Mouse (Mus musculus): ENCODE data around the gene Cdip1. TPM values are rescaled to one million over a fixed set of nuclear protein-coding genes. Genes with fewer than 3 reads are reported as not detected.

The Cdip1 gene
- polyA plus RNA-seq, 1 experiment: 46.5 TPM

GRCm38 (mm10) chr16:4742186-4742585 is 47.9 kb downstream of the Cdip1 start:
- Histone ChIP-seq H3K27ac (ENCODE audit: insufficient read depth, low read length) (no peak overlapping the region), H3K4me1 (ENCODE audit: control insufficient read depth, insufficient read depth, low read length) (no peaks in the 10 kb centered on the region), H3K9me3 (replicated peaks; ENCODE audit: control insufficient read depth, insufficient read depth, low read length, poor library complexity, severe bottlenecking) (peaks cover 37% of the 10 kb centered on the region), H3K27me3 (ENCODE audit: control insufficient read depth, insufficient read depth, low read length, poor library complexity, severe bottlenecking) (no peaks in the 10 kb centered on the region), H3K9ac (ENCODE audit: low read depth, poor library complexity, severe bottlenecking) (no peak overlapping the region), H3K36me3 (ENCODE audit: control insufficient read depth, insufficient read depth, low read length, poor library complexity, severe bottlenecking) (no peaks in the 10 kb centered on the region), H3K4me3 (ENCODE audit: low read depth, low read length) (no peak overlapping the region)
- TF ChIP-seq EP300 (IDR thresholded peaks at IDR 0.05; ENCODE audit: insufficient read depth, low read depth, low read length) (no peak), POLR2A (IDR thresholded peaks at IDR 0.05; ENCODE audit: insufficient read depth, low read length) (no peak), CTCF (IDR thresholded peaks at IDR 0.05; ENCODE audit: low read depth, low read length) (no peak)

GRCm38 (mm10) chr16:4739994-4740393 is 50.1 kb downstream of the Cdip1 start:
- Histone ChIP-seq H3K4me3 (ENCODE audit: low read depth, low read length) (no peak overlapping the region), H3K27me3 (ENCODE audit: control insufficient read depth, insufficient read depth, low read length, poor library complexity, severe bottlenecking) (no peaks in the 10 kb centered on the region), H3K36me3 (ENCODE audit: control insufficient read depth, insufficient read depth, low read length, poor library complexity, severe bottlenecking) (no peaks in the 10 kb centered on the region), H3K27ac (ENCODE audit: insufficient read depth, low read length) (no peak overlapping the region), H3K4me1 (ENCODE audit: control insufficient read depth, insufficient read depth, low read length) (no peaks in the 10 kb centered on the region), H3K9me3 (replicated peaks; ENCODE audit: control insufficient read depth, insufficient read depth, low read length, poor library complexity, severe bottlenecking) (peaks cover 37% of the 10 kb centered on the region), H3K9ac (ENCODE audit: low read depth, poor library complexity, severe bottlenecking) (no peak overlapping the region)
- TF ChIP-seq POLR2A (IDR thresholded peaks at IDR 0.05; ENCODE audit: insufficient read depth, low read length): no peak
- no peak for TF ChIP-seq EP300 (IDR thresholded peaks at IDR 0.05; ENCODE audit: insufficient read depth, low read depth, low read length)
- TF ChIP-seq CTCF (IDR thresholded peaks at IDR 0.05; ENCODE audit: low read depth, low read length): no peak

GRCm38 (mm10) chr16:4736262-4736661 is 53.8 kb downstream of the Cdip1 start:
- Histone ChIP-seq H3K4me1 (ENCODE audit: control insufficient read depth, insufficient read depth, low read length) (no peaks in the 10 kb centered on the region), H3K36me3 (ENCODE audit: control insufficient read depth, insufficient read depth, low read length, poor library complexity, severe bottlenecking) (no peaks in the 10 kb centered on the region), H3K9ac (ENCODE audit: low read depth, poor library complexity, severe bottlenecking) (no peak overlapping the region), H3K27me3 (ENCODE audit: control insufficient read depth, insufficient read depth, low read length, poor library complexity, severe bottlenecking) (no peaks in the 10 kb centered on the region), H3K27ac (ENCODE audit: insufficient read depth, low read length) (no peak overlapping the region), H3K9me3 (replicated peaks; ENCODE audit: control insufficient read depth, insufficient read depth, low read length, poor library complexity, severe bottlenecking) (peaks cover 17% of the 10 kb centered on the region), H3K4me3 (ENCODE audit: low read depth, low read length) (no peak overlapping the region)
- TF ChIP-seq POLR2A (IDR thresholded peaks at IDR 0.05; ENCODE audit: insufficient read depth, low read length) (no peak), CTCF (IDR thresholded peaks at IDR 0.05; ENCODE audit: low read depth, low read length) (no peak), EP300 (IDR thresholded peaks at IDR 0.05; ENCODE audit: insufficient read depth, low read depth, low read length) (no peak)

GRCm38 (mm10) chr16:4730776-4731358 is 59.2 kb downstream of the Cdip1 start:
- Histone ChIP-seq H3K27ac (ENCODE audit: insufficient read depth, low read length) (no peak overlapping the region), H3K4me1 (ENCODE audit: control insufficient read depth, insufficient read depth, low read length) (no peaks in the 10 kb centered on the region), H3K4me3 (ENCODE audit: low read depth, low read length) (no peak overlapping the region), H3K9ac (ENCODE audit: low read depth, poor library complexity, severe bottlenecking) (no peak overlapping the region), H3K27me3 (ENCODE audit: control insufficient read depth, insufficient read depth, low read length, poor library complexity, severe bottlenecking) (no peaks in the 10 kb centered on the region), H3K36me3 (ENCODE audit: control insufficient read depth, insufficient read depth, low read length, poor library complexity, severe bottlenecking) (no peaks in the 10 kb centered on the region), H3K9me3 (replicated peaks; ENCODE audit: control insufficient read depth, insufficient read depth, low read length, poor library complexity, severe bottlenecking) (no peaks in the 10 kb centered on the region)
- TF ChIP-seq CTCF (IDR thresholded peaks at IDR 0.05; ENCODE audit: low read depth, low read length) (no peak), POLR2A (IDR thresholded peaks at IDR 0.05; ENCODE audit: insufficient read depth, low read length) (no peak), EP300 (IDR thresholded peaks at IDR 0.05; ENCODE audit: insufficient read depth, low read depth, low read length) (no peak)

GRCm38 (mm10) chr16:4727963-4728362 is 62.1 kb downstream of the Cdip1 start:
- H3K4me1 ChIP-seq (ENCODE audit: control insufficient read depth, insufficient read depth, low read length): no peaks in the 10 kb centered on the region
- TF ChIP-seq POLR2A (IDR thresholded peaks at IDR 0.05; ENCODE audit: insufficient read depth, low read length) (no peak), EP300 (IDR thresholded peaks at IDR 0.05; ENCODE audit: insufficient read depth, low read depth, low read length) (no peak), CTCF (IDR thresholded peaks at IDR 0.05; ENCODE audit: low read depth, low read length) (no peak)
- no peaks in the 10 kb centered on the region for H3K36me3 ChIP-seq (ENCODE audit: control insufficient read depth, insufficient read depth, low read length, poor library complexity, severe bottlenecking)
- no peaks in the 10 kb centered on the region for H3K27me3 ChIP-seq (ENCODE audit: control insufficient read depth, insufficient read depth, low read length, poor library complexity, severe bottlenecking)
- H3K9me3 ChIP-seq (replicated peaks; ENCODE audit: control insufficient read depth, insufficient read depth, low read length, poor library complexity, severe bottlenecking): no peaks in the 10 kb centered on the region
- no peak overlapping the region for H3K27ac ChIP-seq (ENCODE audit: insufficient read depth, low read length)
- H3K4me3 ChIP-seq (ENCODE audit: low read depth, low read length): no peak overlapping the region
- H3K9ac ChIP-seq (ENCODE audit: low read depth, poor library complexity, severe bottlenecking): no peak overlapping the region

GRCm38 (mm10) chr16:4727526-4727925 is 62.6 kb downstream of the Cdip1 start:
- no peak overlapping the region for H3K4me3 ChIP-seq (ENCODE audit: low read depth, low read length)
- no peaks in the 10 kb centered on the region for H3K27me3 ChIP-seq (ENCODE audit: control insufficient read depth, insufficient read depth, low read length, poor library complexity, severe bottlenecking)
- H3K9me3 ChIP-seq (replicated peaks; ENCODE audit: control insufficient read depth, insufficient read depth, low read length, poor library complexity, severe bottlenecking): no peaks in the 10 kb centered on the region
- no peaks in the 10 kb centered on the region for H3K4me1 ChIP-seq (ENCODE audit: control insufficient read depth, insufficient read depth, low read length)
- no peaks in the 10 kb centered on the region for H3K36me3 ChIP-seq (ENCODE audit: control insufficient read depth, insufficient read depth, low read length, poor library complexity, severe bottlenecking)
- TF ChIP-seq POLR2A (IDR thresholded peaks at IDR 0.05; ENCODE audit: insufficient read depth, low read length): no peak
- TF ChIP-seq CTCF (IDR thresholded peaks at IDR 0.05; ENCODE audit: low read depth, low read length): no peak
- no peak for TF ChIP-seq EP300 (IDR thresholded peaks at IDR 0.05; ENCODE audit: insufficient read depth, low read depth, low read length)
- H3K9ac ChIP-seq (ENCODE audit: low read depth, poor library complexity, severe bottlenecking): no peak overlapping the region
- H3K27ac ChIP-seq (ENCODE audit: insufficient read depth, low read length): no peak overlapping the region
